Mouse (Mus musculus) ES-Bruce4 (cell line): ENCODE data around the gene Pter.

Source experiments
- CTCF ChIP-seq: IDR thresholded peaks from one replicate; pipeline ENCODE4 v1.8.1; 2011; ENCODE audit warnings: low read depth, low read length
- POLR2A ChIP-seq: IDR thresholded peaks from one replicate; pipeline ENCODE4 v1.8.1; 2011; ENCODE audit warnings: low read length; ENCODE audit not compliant: insufficient read depth

- no peak for TF ChIP-seq CTCF
- TF ChIP-seq POLR2A, result no peak
These were observed 40.4 kb upstream of the Pter start for GRCm38 (mm10) chr2:12883276-12883914.
